Mouse (Mus musculus): ENCODE results near the gene Vmn1r177. TPM values are rescaled to one million over a fixed set of nuclear protein-coding genes. Genes with fewer than 3 reads are reported as not detected.
"Not testable (repeated sequence)": the region's sequence is repeated elsewhere in the genome, so short reads cannot be mapped to it uniquely, and the experiment has no call there.

Gene Vmn1r177
- polyA plus RNA-seq (2021), result not detected

GRCm38 (mm10) chr7:23866349-23866748, at the start of gene Vmn1r177:
Gene Vmn1r177 (minus strand): TSS chr7:23866449.
- in situ Hi-C loops (cut with MboI; ENCODE audit: low pct_unique_long_range_greater_than_20kb); CTCF ChIA-PET; ATAC-seq; DNase-seq (ENCODE audit: low read depth, low spot score); H3K27me3 ChIP-seq; POLR2A ChIA-PET: not testable (repeated sequence)

- ChIA-PET CTCF (no interaction called here), POLR2A (no interaction called here)
- no peak for ATAC-seq
- TF ChIP-seq CTCF (IDR thresholded peaks at IDR 0.05), result no peak
- no peak for DNase-seq (ENCODE audit: low read depth, low spot score)
- no peaks in the 10 kb centered on the region for H3K27me3 ChIP-seq
- in situ Hi-C loops (cut with MboI; ENCODE audit: low pct_unique_long_range_greater_than_20kb), result no loop called here
Measured at GRCm38 (mm10) chr7:23891709-23892108, 25.5 kb upstream of the Vmn1r177 start, which contains the start of gene Vmn1r178. Gene Vmn1r178 (plus strand): TSS chr7:23892009.

GRCm38 (mm10) chr7:23876918-23877317, 10.7 kb upstream of the Vmn1r177 start:
- CTCF ChIA-PET; ATAC-seq; DNase-seq (ENCODE audit: low read depth, low spot score); H3K27me3 ChIP-seq; in situ Hi-C loops (cut with MboI; ENCODE audit: low pct_unique_long_range_greater_than_20kb); POLR2A ChIA-PET: not testable (repeated sequence)

GRCm38 (mm10) chr7:23837272-23837671, 29.0 kb downstream of the Vmn1r177 start, which contains the start of gene Vmn1r176:
Gene Vmn1r176 (minus strand): TSS chr7:23837372.
- POLR2A ChIA-PET, result not testable (repeated sequence)

More at GRCm38 (mm10) chr7:23837272-23837671, 29.0 kb downstream of the Vmn1r177 start, which contains the start of gene Vmn1r176:
- ATAC-seq; DNase-seq (ENCODE audit: low read depth, low spot score); in situ Hi-C loops (cut with MboI; ENCODE audit: low pct_unique_long_range_greater_than_20kb); H3K27me3 ChIP-seq; CTCF ChIA-PET: not testable (repeated sequence)

Other genes with a start within 250 kb of the Vmn1r177 start
- not detected for gene Vmn1r171, start 235.7 kb downstream of the Vmn1r177 start, polyA plus RNA-seq (2021)
- not detected for gene Vmn1r172, start 208.1 kb downstream of the Vmn1r177 start, polyA plus RNA-seq (2021)
- gene Vmn1r173, start 165.7 kb downstream of the Vmn1r177 start, polyA plus RNA-seq (2021), result not detected
- gene Vmn1r174, start 114.2 kb downstream of the Vmn1r177 start, polyA plus RNA-seq (2021), result not detected
- not detected for gene Vmn1r175, start 55.8 kb downstream of the Vmn1r177 start, polyA plus RNA-seq (2021)
- not detected for gene Vmn1r176, start 29.1 kb downstream of the Vmn1r177 start, polyA plus RNA-seq (2021)
- not detected for gene Vmn1r178, start 25.6 kb upstream of the Vmn1r177 start, polyA plus RNA-seq (2021)
- gene Vmn1r179, start 60.5 kb upstream of the Vmn1r177 start, polyA plus RNA-seq (2021), result not detected
- gene Vmn1r180, start 84.2 kb upstream of the Vmn1r177 start, polyA plus RNA-seq (2021), result not detected
- gene Vmn1r181, start 108.2 kb upstream of the Vmn1r177 start, polyA plus RNA-seq (2021), result not detected
- not detected for gene V1rd19, start 135.2 kb upstream of the Vmn1r177 start, polyA plus RNA-seq (2021)
- gene Vmn1r183, start 186.8 kb upstream of the Vmn1r177 start, polyA plus RNA-seq (2021), result 0.01 TPM
- 16.2 TPM for gene Zfp180, start 215.5 kb upstream of the Vmn1r177 start, polyA plus RNA-seq (2021)
- gene Zfp112, start 245.9 kb upstream of the Vmn1r177 start, polyA plus RNA-seq (2021), result 2.4 TPM